In genomic region chr3:95889664-95890063, GRCm38 (mm10) we compare ENCODE assay signal across 31 mouse cellular contexts. TPM values are rescaled to one million over a fixed set of nuclear protein-coding genes. Genes with fewer than 3 reads are reported as not detected.
DNase-seq lines count a peak whose midpoint lies in the region; ATAC-seq and TF ChIP-seq lines count a peak whose summit lies in the region.
"Had no signal": no experiment of that assay in that cellular context is flagged by ENCODE, and none has a peak within 500 bp of the region (broad histone marks: within the 10 kb centered on the region; RNA-seq: fewer than 3 reads in every experiment).

No protein-coding gene starts in this region.

- WGBS in heart, postnatal 0 days = 71% methylated on average over 3 of the region's 3 CpGs
- WGBS in lung, postnatal 0 days = 69% methylated on average over 3 of the region's 3 CpGs

- TF ChIP-seq CTCF in heart, postnatal 0 days (IDR thresholded peaks at IDR 0.05; ENCODE audit: low read depth) = no peak
- no peak for TF ChIP-seq CTCF in lung, postnatal 0 days (IDR thresholded peaks at IDR 0.05)

- peaks cover 13% of the 10 kb centered on the region; the same call in 1 of the 2 replicates for H3K4me1 ChIP-seq in heart, postnatal 0 days (ENCODE audit: control insufficient read depth, insufficient read depth)
- H3K4me1 ChIP-seq in lung, postnatal 0 days (ENCODE audit: insufficient read depth, low read depth, low read length) = no peaks in the 10 kb centered on the region

- no peak overlapping the region for H3K27ac ChIP-seq in heart, postnatal 0 days (ENCODE audit: low read depth)
- peak overlapping the region; percentile 9; the same call in 1 of the 2 replicates for H3K27ac ChIP-seq in lung, postnatal 0 days (ENCODE audit: low read length)
- H3K27ac ChIP-seq: forebrain, embryonic 12.5 days; hindbrain, embryonic 10.5 days; hindbrain, embryonic 15.5 days; midbrain, embryonic 12.5 days; stomach, embryonic 15.5 days had no signal

- no peak overlapping the region for H3K4me3 ChIP-seq in heart, postnatal 0 days (ENCODE audit: low read depth, low read length)
- no peak overlapping the region for H3K4me3 ChIP-seq in lung, postnatal 0 days (ENCODE audit: low read depth, low read length)
- H3K4me3 ChIP-seq: erythroblast, embryonic 14.5 days; forebrain, embryonic 12.5 days; heart, embryonic 12.5 days; hindbrain, embryonic 10.5 days; hindbrain, embryonic 15.5 days; midbrain, embryonic 12.5 days; stomach, embryonic 15.5 days had no signal

- DNase-seq in heart, postnatal 0 days (ENCODE audit: low spot score) = no peak
- no peak for DNase-seq in heart, adult 9 months (ENCODE audit: low spot score in 2 of 2)
- DNase-seq in lung, postnatal 0 days (ENCODE audit: low spot score) = no peak
- no peak for DNase-seq in lung, postnatal 14 days
- peak; percentile 63 for DNase-seq in forelimb bud, embryonic 11.5 days (ENCODE audit: low read depth, low spot score)
- DNase-seq in mesoderm, embryonic 11.5 days (ENCODE audit: low read depth, low spot score) = peak; percentile 33
- DNase-seq in kidney, postnatal 36 days = no peak
- DNase-seq: adrenal gland, postnatal 14 days; cerebellum, adult 18-20 months; cerebellum, postnatal 10 days; forebrain, postnatal 0 days; gastrocnemius, postnatal 14 days; heart, adult 11 months; heart, postnatal 14 days; kidney, adult 11 months; kidney, postnatal 25 days; liver, postnatal 0 days; retina, postnatal 1 day; right cerebral cortex, postnatal 14 days had no signal

- peak overlapping the region; percentile 1; the same call in 1 of the 2 replicates for H3K4me2 ChIP-seq in heart, postnatal 0 days (ENCODE audit: low read depth, low read length)
- 0 out of 2 replicates have a peak overlapping the region, but pooled peaks have one; percentile 68 for H3K4me2 ChIP-seq in lung, postnatal 0 days (replicated peaks; ENCODE audit: low read depth, low read length)
- H3K4me2 ChIP-seq: forebrain, embryonic 12.5 days; hindbrain, embryonic 15.5 days; midbrain, embryonic 12.5 days; stomach, embryonic 15.5 days had no signal

- H3K36me3 ChIP-seq in heart, postnatal 0 days (replicated peaks; ENCODE audit: control insufficient read depth, insufficient read depth, low read length) = peaks cover 23% of the 10 kb centered on the region
- 0 out of 2 replicates have a peak, but pooled peaks cover 3% of the 10 kb centered on the region for H3K36me3 ChIP-seq in lung, postnatal 0 days (ENCODE audit: insufficient read depth, low read length)
- H3K36me3 ChIP-seq: forebrain, embryonic 12.5 days; hindbrain, embryonic 10.5 days; hindbrain, embryonic 15.5 days; midbrain, embryonic 12.5 days; stomach, embryonic 15.5 days had no signal

- TF ChIP-seq EP300 in heart, postnatal 0 days (IDR thresholded peaks at IDR 0.05; ENCODE audit: low read depth) = no peak
- TF ChIP-seq EP300 in lung, postnatal 0 days (IDR thresholded peaks at IDR 0.05) = no peak

- H3K9me3 ChIP-seq in heart, postnatal 0 days (replicated peaks; ENCODE audit: control insufficient read depth, low read length) = no peaks in the 10 kb centered on the region
- no peaks in the 10 kb centered on the region for H3K9me3 ChIP-seq in lung, postnatal 0 days (ENCODE audit: low read length)
- H3K9me3 ChIP-seq: forebrain, embryonic 12.5 days; heart, embryonic 12.5 days; hindbrain, embryonic 10.5 days; hindbrain, embryonic 15.5 days; midbrain, embryonic 12.5 days; stomach, embryonic 15.5 days had no signal

- ATAC-seq in heart, postnatal 0 days (ENCODE audit: insufficient read depth, low read depth) = no peak
- ATAC-seq in lung, postnatal 0 days = no peak
- no peak for ATAC-seq in erythroid progenitor cell, adult 5-6 weeks (replicated peaks; ENCODE audit: low FRiP score, poor library complexity, severe bottlenecking)
- ATAC-seq: CD4-positive, CD25-positive, alpha-beta regulatory T cell, adult 4 months; forebrain, postnatal 0 days; inflammation-experienced regulatory T-cells, adult 6 months; liver, postnatal 0 days had no signal

- no peaks in the 10 kb centered on the region for H3K27me3 ChIP-seq in heart, postnatal 0 days (ENCODE audit: control insufficient read depth, insufficient read depth, low read length)
- no peaks in the 10 kb centered on the region for H3K27me3 ChIP-seq in lung, postnatal 0 days (replicated peaks; ENCODE audit: insufficient read depth, low read length)
- H3K27me3 ChIP-seq: heart, embryonic 12.5 days; hindbrain, embryonic 15.5 days; stomach, embryonic 15.5 days had no signal

- no peak overlapping the region for H3K9ac ChIP-seq in heart, postnatal 0 days (replicated peaks; ENCODE audit: low read depth, low read length)
- H3K9ac ChIP-seq in lung, postnatal 0 days (replicated peaks; ENCODE audit: low read depth) = no peak overlapping the region
- H3K9ac ChIP-seq: forebrain, embryonic 12.5 days; forebrain, postnatal 0 days; heart, embryonic 12.5 days; hindbrain, embryonic 15.5 days; liver, postnatal 0 days; midbrain, embryonic 12.5 days; stomach, embryonic 15.5 days had no signal

RNA-seq across cellular contexts. Expression of gene BC028528, which starts 2.1 kb away (rescaled TPM):
- 5.3 and 41.9 TPM in 2 replicates for total RNA-seq in heart, postnatal 0 days (2014; rRNA removed; ENCODE audit: low replicate concordance)
- 38.0 and 39.2 TPM in 2 replicates for polyA plus RNA-seq in heart, postnatal 0 days (2015; fragmentation: Nextera tagmentation; extraction: Ambion mirVana)
- 247 and 252 TPM in 2 replicates for polyA plus RNA-seq in lung, postnatal 0 days (2015; fragmentation: Nextera tagmentation; extraction: Ambion mirVana)
- 8.8 and 10.1 TPM in 2 replicates for total RNA-seq in erythroid progenitor cell, adult 5-6 weeks (2015; ENCODE audit: low replicate concordance)
- 5.8 and 26.0 TPM in 2 replicates for total RNA-seq in erythroid progenitor cell, adult 5-6 weeks (2017; ENCODE audit: low replicate concordance)
- polyA plus RNA-seq: erythroblast, embryonic 14.5 days had no signal

RNA-seq across cellular contexts. Expression of gene Aph1a, which starts 4.1 kb away (rescaled TPM):
- 121 and 138 TPM in 2 replicates for total RNA-seq in heart, postnatal 0 days (2014; rRNA removed; ENCODE audit: low replicate concordance)
- polyA plus RNA-seq in heart, postnatal 0 days (2015; fragmentation: Nextera tagmentation; extraction: Ambion mirVana) = 42.7 and 50.8 TPM in 2 replicates
- polyA plus RNA-seq in lung, postnatal 0 days (2015; fragmentation: Nextera tagmentation; extraction: Ambion mirVana) = 48.6 and 49.1 TPM in 2 replicates
- 7.6 and 8.0 TPM in 2 replicates for total RNA-seq in erythroid progenitor cell, adult 5-6 weeks (2015; ENCODE audit: low replicate concordance)
- total RNA-seq in erythroid progenitor cell, adult 5-6 weeks (2017; ENCODE audit: low replicate concordance) = 9.6 and 14.6 TPM in 2 replicates

RNA-seq across cellular contexts. Expression of gene Ciart, which starts 7.6 kb away (rescaled TPM):
- 2.3 and 7.3 TPM in 2 replicates for total RNA-seq in heart, postnatal 0 days (2014; rRNA removed; ENCODE audit: low replicate concordance)
- 1.8 and 1.9 TPM in 2 replicates for polyA plus RNA-seq in heart, postnatal 0 days (2015; fragmentation: Nextera tagmentation; extraction: Ambion mirVana)
- polyA plus RNA-seq in lung, postnatal 0 days (2015; fragmentation: Nextera tagmentation; extraction: Ambion mirVana) = 2.0 and 3.1 TPM in 2 replicates
- not detected in 2 replicates for total RNA-seq in erythroid progenitor cell, adult 5-6 weeks (2015; ENCODE audit: low replicate concordance)
- total RNA-seq in erythroid progenitor cell, adult 5-6 weeks (2017; ENCODE audit: low replicate concordance) = 1.8 TPM in 1 of 2 replicates, not detected in the other

RNA-seq across cellular contexts. Expression of gene Car14, which starts 14.8 kb away (rescaled TPM):
- 126 and 131 TPM in 2 replicates for total RNA-seq in heart, postnatal 0 days (2014; rRNA removed; ENCODE audit: low replicate concordance)
- 137 and 144 TPM in 2 replicates for polyA plus RNA-seq in heart, postnatal 0 days (2015; fragmentation: Nextera tagmentation; extraction: Ambion mirVana)
- polyA plus RNA-seq in lung, postnatal 0 days (2015; fragmentation: Nextera tagmentation; extraction: Ambion mirVana) = 4.4 and 4.5 TPM in 2 replicates
- not detected in 2 replicates for total RNA-seq in erythroid progenitor cell, adult 5-6 weeks (2015; ENCODE audit: low replicate concordance)
- total RNA-seq in erythroid progenitor cell, adult 5-6 weeks (2017; ENCODE audit: low replicate concordance) = not detected in 2 replicates
- total RNA-seq: common myeloid progenitor, adult 5-6 weeks; megakaryocyte, adult 5-6 weeks had no signal
- polyA plus RNA-seq: erythroblast, embryonic 14.5 days; inflammation-experienced regulatory T-cells, adult 6 months had no signal

RNA-seq across cellular contexts. Expression of gene Mrps21, which starts 18.3 kb away (rescaled TPM):
- 142 and 222 TPM in 2 replicates for total RNA-seq in heart, postnatal 0 days (2014; rRNA removed; ENCODE audit: low replicate concordance)
- polyA plus RNA-seq in heart, postnatal 0 days (2015; fragmentation: Nextera tagmentation; extraction: Ambion mirVana) = 521 and 561 TPM in 2 replicates
- 252 and 273 TPM in 2 replicates for polyA plus RNA-seq in lung, postnatal 0 days (2015; fragmentation: Nextera tagmentation; extraction: Ambion mirVana)
- 43.2 and 59.5 TPM in 2 replicates for total RNA-seq in erythroid progenitor cell, adult 5-6 weeks (2015; ENCODE audit: low replicate concordance)
- total RNA-seq in erythroid progenitor cell, adult 5-6 weeks (2017; ENCODE audit: low replicate concordance) = 102 and 123 TPM in 2 replicates

Comparison
In these comparisons a context has a peak if more than half of its experiments do, and no peak if none do; other contexts are left out.
1. DNase-seq: peak in forelimb bud, embryonic 11.5 days (single experiment) and mesoderm, embryonic 11.5 days (single experiment); none in heart, postnatal 0 days (single experiment), heart, adult 9 months (0 of 2), lung, postnatal 0 days (single experiment), lung, postnatal 14 days (single experiment) and kidney, postnatal 36 days (0 of 2).